9 mouse cellular contexts compared by ENCODE assay signal in the genomic region with DNA sequence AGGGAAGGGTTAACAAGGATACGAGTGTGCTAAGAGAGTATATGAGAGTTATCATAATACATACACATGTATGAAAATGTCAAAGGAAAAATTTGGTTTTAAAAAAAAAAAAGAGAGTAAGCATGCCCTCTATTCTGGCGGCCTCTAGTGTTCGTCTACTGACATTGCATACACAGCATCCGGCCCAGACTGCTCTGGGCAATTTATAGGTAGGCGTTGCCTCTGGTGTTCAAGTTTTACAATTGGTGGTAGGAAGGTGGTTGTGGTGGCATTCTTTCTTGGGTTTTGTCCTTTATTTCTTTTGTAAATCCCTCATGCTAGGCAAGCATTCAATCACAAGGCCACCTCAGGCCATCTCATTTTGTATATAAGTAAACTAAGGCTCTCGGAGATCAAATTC. TPM values are rescaled to one million over a fixed set of nuclear protein-coding genes. Genes with fewer than 3 reads are reported as not detected.
A peak's percentile ranks its signal among the peaks of the same experiment; 100 is the strongest.
DNase-seq lines count a peak whose midpoint lies in the region; ATAC-seq and TF ChIP-seq lines count a peak whose summit lies in the region.
"Had no signal": no experiment of that assay in that cellular context is flagged by ENCODE, and none has a peak within 500 bp of the region (broad histone marks: within the 10 kb centered on the region; RNA-seq: fewer than 3 reads in every experiment).

No protein-coding gene starts in this region.

- peak; percentile 60 for TF ChIP-seq CTCF in ES-Bruce4 (IDR thresholded peaks at IDR 0.05; ENCODE audit: low read depth, low read length)

- 19% methylated on average over 6 of the region's 6 CpGs for WGBS in intestine, embryonic 14.5 days
- WGBS in intestine, embryonic 16.5 days = 18% methylated on average over 6 of the region's 6 CpGs

- TF ChIP-seq EP300 in ES-Bruce4 (IDR thresholded peaks at IDR 0.05; ENCODE audit: insufficient read depth, low read depth, low read length) = no peak

- 0 out of 2 replicates have a peak, but pooled peaks cover 4% of the 10 kb centered on the region for H3K9me3 ChIP-seq in intestine, embryonic 14.5 days (ENCODE audit: control insufficient read depth, low read length)
- no peaks in the 10 kb centered on the region for H3K9me3 ChIP-seq in intestine, embryonic 16.5 days (ENCODE audit: control insufficient read depth, low read length)
- H3K9me3 ChIP-seq in ES-Bruce4 (replicated peaks; ENCODE audit: control insufficient read depth, insufficient read depth, low read length, poor library complexity, severe bottlenecking) = no peaks in the 10 kb centered on the region

- DNase-seq in intestine, embryonic 14.5 days (ENCODE audit: low spot score) = peak; percentile 71
- peak; percentile 29 for DNase-seq in adrenal gland, postnatal 25 days
- DNase-seq in fibroblast of lung, adult 2 months (ENCODE audit: low read depth) = peak; percentile 19
- DNase-seq in layer of hippocampus, postnatal 10 days (ENCODE audit: low spot score in 2 of 2) = peak; percentile 69 to 73
- DNase-seq in naive thymus-derived CD4-positive, alpha-beta T cell, adult 2 months (ENCODE audit: low read depth) = peak; percentile 32

- no peak overlapping the region for H3K4me3 ChIP-seq in intestine, embryonic 14.5 days (ENCODE audit: low read depth, low read length)
- no peak overlapping the region for H3K4me3 ChIP-seq in intestine, embryonic 16.5 days (ENCODE audit: low read length)
- H3K4me3 ChIP-seq in ES-Bruce4 (ENCODE audit: low read depth, low read length) = no peak overlapping the region
- H3K4me3 ChIP-seq: myocyte had no signal

- no peaks in the 10 kb centered on the region for H3K4me1 ChIP-seq in intestine, embryonic 14.5 days (replicated peaks; ENCODE audit: control insufficient read depth, insufficient read depth, low read length)
- H3K4me1 ChIP-seq in intestine, embryonic 16.5 days (ENCODE audit: control insufficient read depth, insufficient read depth, low read length) = no peaks in the 10 kb centered on the region
- no peaks in the 10 kb centered on the region for H3K4me1 ChIP-seq in ES-Bruce4 (ENCODE audit: control insufficient read depth, insufficient read depth, low read length)

- H3K27ac ChIP-seq in intestine, embryonic 14.5 days (ENCODE audit: low read depth) = no peak overlapping the region
- H3K27ac ChIP-seq in intestine, embryonic 16.5 days (ENCODE audit: low read length) = no peak overlapping the region
- H3K27ac ChIP-seq in ES-Bruce4 (ENCODE audit: insufficient read depth, low read length) = no peak overlapping the region

- H3K4me2 ChIP-seq in intestine, embryonic 14.5 days (ENCODE audit: low read length) = no peak overlapping the region
- no peak overlapping the region for H3K4me2 ChIP-seq in intestine, embryonic 16.5 days (ENCODE audit: low read depth, low read length)

- no peak for ATAC-seq in intestine, embryonic 14.5 days (replicated peaks; ENCODE audit: low FRiP score, low TSS enrichment, low read depth)
- ATAC-seq in intestine, embryonic 16.5 days = no peak
- ATAC-seq in erythroid progenitor cell, adult 5-6 weeks (replicated peaks; ENCODE audit: low FRiP score, poor library complexity, severe bottlenecking) = no peak

- no peak for TF ChIP-seq POLR2A in ES-Bruce4 (IDR thresholded peaks at IDR 0.05; ENCODE audit: insufficient read depth, low read length)

- no peaks in the 10 kb centered on the region for H3K36me3 ChIP-seq in intestine, embryonic 14.5 days (ENCODE audit: control insufficient read depth, insufficient read depth, low read length)
- no peaks in the 10 kb centered on the region for H3K36me3 ChIP-seq in intestine, embryonic 16.5 days (ENCODE audit: control insufficient read depth, insufficient read depth, low read length)
- no peaks in the 10 kb centered on the region for H3K36me3 ChIP-seq in ES-Bruce4 (ENCODE audit: control insufficient read depth, insufficient read depth, low read length, poor library complexity, severe bottlenecking)

- no peaks in the 10 kb centered on the region for H3K27me3 ChIP-seq in intestine, embryonic 14.5 days (replicated peaks; ENCODE audit: control insufficient read depth, insufficient read depth, low read length)
- no peaks in the 10 kb centered on the region for H3K27me3 ChIP-seq in intestine, embryonic 16.5 days (replicated peaks; ENCODE audit: control insufficient read depth, insufficient read depth, low read length)
- H3K27me3 ChIP-seq in ES-Bruce4 (ENCODE audit: control insufficient read depth, insufficient read depth, low read length, poor library complexity, severe bottlenecking) = no peaks in the 10 kb centered on the region

- H3K9ac ChIP-seq in intestine, embryonic 14.5 days (ENCODE audit: low read length) = no peak overlapping the region
- H3K9ac ChIP-seq in intestine, embryonic 16.5 days (ENCODE audit: low read depth, low read length) = no peak overlapping the region
- no peak overlapping the region for H3K9ac ChIP-seq in ES-Bruce4 (ENCODE audit: low read depth, poor library complexity, severe bottlenecking)

RNA-seq across cellular contexts. Expression of a gene that starts 11.1 kb away (rescaled TPM):
- not detected in 2 replicates for polyA plus RNA-seq in intestine, embryonic 14.5 days (2014; fragmentation: Nextera tagmentation; extraction: Ambion mirVana)
- polyA plus RNA-seq in intestine, embryonic 16.5 days (2015; fragmentation: Nextera tagmentation; extraction: Ambion mirVana) = not detected in 2 replicates
- polyA plus RNA-seq in ES-Bruce4 (2011; ENCODE audit: insufficient read depth, insufficient read length, low read depth, missing spikeins) = not detected in 2 replicates
- total RNA-seq in adrenal gland, postnatal 25 days (2021) = not detected in 2 replicates
- total RNA-seq in layer of hippocampus, postnatal 10 days (2021) = not detected
- total RNA-seq in erythroid progenitor cell, adult 5-6 weeks (2015; ENCODE audit: low replicate concordance) = not detected in 2 replicates
- not detected in 2 replicates for total RNA-seq in erythroid progenitor cell, adult 5-6 weeks (2017; ENCODE audit: low replicate concordance)
- polyA plus RNA-seq: myocyte had no signal

RNA-seq across cellular contexts. Expression of a gene that starts 11.2 kb away (rescaled TPM):
- not detected in 2 replicates for polyA plus RNA-seq in intestine, embryonic 14.5 days (2014; fragmentation: Nextera tagmentation; extraction: Ambion mirVana)
- not detected in 2 replicates for polyA plus RNA-seq in intestine, embryonic 16.5 days (2015; fragmentation: Nextera tagmentation; extraction: Ambion mirVana)
- not detected in 2 replicates for polyA plus RNA-seq in ES-Bruce4 (2011; ENCODE audit: insufficient read depth, insufficient read length, low read depth, missing spikeins)
- not detected in 2 replicates for total RNA-seq in adrenal gland, postnatal 25 days (2021)
- not detected for total RNA-seq in layer of hippocampus, postnatal 10 days (2021)
- not detected in 2 replicates for total RNA-seq in erythroid progenitor cell, adult 5-6 weeks (2015; ENCODE audit: low replicate concordance)
- total RNA-seq in erythroid progenitor cell, adult 5-6 weeks (2017; ENCODE audit: low replicate concordance) = not detected in 2 replicates
- polyA plus RNA-seq: myocyte had no signal

RNA-seq across cellular contexts. Expression of a gene that starts 18.4 kb away (rescaled TPM):
- not detected in 2 replicates for polyA plus RNA-seq in intestine, embryonic 14.5 days (2014; fragmentation: Nextera tagmentation; extraction: Ambion mirVana)
- not detected in 2 replicates for polyA plus RNA-seq in intestine, embryonic 16.5 days (2015; fragmentation: Nextera tagmentation; extraction: Ambion mirVana)
- not detected in 2 replicates for polyA plus RNA-seq in ES-Bruce4 (2011; ENCODE audit: insufficient read depth, insufficient read length, low read depth, missing spikeins)
- total RNA-seq in adrenal gland, postnatal 25 days (2021) = not detected in 2 replicates
- total RNA-seq in layer of hippocampus, postnatal 10 days (2021) = not detected
- total RNA-seq in erythroid progenitor cell, adult 5-6 weeks (2015; ENCODE audit: low replicate concordance) = not detected in 2 replicates
- total RNA-seq in erythroid progenitor cell, adult 5-6 weeks (2017; ENCODE audit: low replicate concordance) = not detected in 2 replicates
- polyA plus RNA-seq: myocyte had no signal

RNA-seq across cellular contexts. Expression of a gene that starts 24.8 kb away (rescaled TPM):
- polyA plus RNA-seq in intestine, embryonic 14.5 days (2014; fragmentation: Nextera tagmentation; extraction: Ambion mirVana) = 0.11 TPM in 1 of 2 replicates, not detected in the other
- polyA plus RNA-seq in intestine, embryonic 16.5 days (2015; fragmentation: Nextera tagmentation; extraction: Ambion mirVana) = not detected in 2 replicates
- not detected in 2 replicates for polyA plus RNA-seq in ES-Bruce4 (2011; ENCODE audit: insufficient read depth, insufficient read length, low read depth, missing spikeins)
- not detected in 2 replicates for total RNA-seq in adrenal gland, postnatal 25 days (2021)
- total RNA-seq in layer of hippocampus, postnatal 10 days (2021) = not detected
- not detected in 2 replicates for total RNA-seq in erythroid progenitor cell, adult 5-6 weeks (2015; ENCODE audit: low replicate concordance)
- total RNA-seq in erythroid progenitor cell, adult 5-6 weeks (2017; ENCODE audit: low replicate concordance) = not detected in 2 replicates

RNA-seq across cellular contexts. Expression of a gene that starts 26.0 kb away (rescaled TPM):
- polyA plus RNA-seq in intestine, embryonic 14.5 days (2014; fragmentation: Nextera tagmentation; extraction: Ambion mirVana) = not detected in 2 replicates
- not detected in 2 replicates for polyA plus RNA-seq in intestine, embryonic 16.5 days (2015; fragmentation: Nextera tagmentation; extraction: Ambion mirVana)
- polyA plus RNA-seq in ES-Bruce4 (2011; ENCODE audit: insufficient read depth, insufficient read length, low read depth, missing spikeins) = not detected in 2 replicates
- not detected in 2 replicates for total RNA-seq in adrenal gland, postnatal 25 days (2021)
- not detected for total RNA-seq in layer of hippocampus, postnatal 10 days (2021)
- total RNA-seq in erythroid progenitor cell, adult 5-6 weeks (2015; ENCODE audit: low replicate concordance) = not detected in 2 replicates
- total RNA-seq in erythroid progenitor cell, adult 5-6 weeks (2017; ENCODE audit: low replicate concordance) = not detected in 2 replicates
- polyA plus RNA-seq: myocyte had no signal

Comparison
In these comparisons a context has a peak if more than half of its experiments do, and no peak if none do; other contexts are left out.
1. DNase-seq: peak in every context shown above with its lines; median percentile 71 in intestine, embryonic 14.5 days; 71 in layer of hippocampus, postnatal 10 days; 32 in naive thymus-derived CD4-positive, alpha-beta T cell, adult 2 months; 29 in adrenal gland, postnatal 25 days; 19 in fibroblast of lung, adult 2 months.